Mouse (Mus musculus): ENCODE measurements around the gene Col25a1. TPM values are rescaled to one million over a fixed set of nuclear protein-coding genes. Genes with fewer than 3 reads are reported as not detected.

The Col25a1 gene
- polyA plus RNA-seq, 1 experiment = 0.15 TPM

GRCm38 (mm10) chr3:130378626-130379025, 247.3 kb downstream of the Col25a1 start:
- DNase-seq (ENCODE audit: low read depth) = no peak

- no peak for DNase-seq (ENCODE audit: low read depth)
Measured at GRCm38 (mm10) chr3:130380299-130380845, 249.1 kb downstream of the Col25a1 start.

GRCm38 (mm10) chr3:130381691-130382090, 250.4 kb downstream of the Col25a1 start:
- no peak for DNase-seq (ENCODE audit: low read depth)

GRCm38 (mm10) chr3:130385856-130386255, 254.6 kb downstream of the Col25a1 start:
- DNase-seq (ENCODE audit: low read depth) = no peak

GRCm38 (mm10) chr3:130387156-130387555, 255.9 kb downstream of the Col25a1 start:
- DNase-seq (ENCODE audit: low read depth) = no peak

- DNase-seq (ENCODE audit: low read depth) = no peak
Measured at GRCm38 (mm10) chr3:130389261-130389975, 258.1 kb downstream of the Col25a1 start.

GRCm38 (mm10) chr3:130396636-130397035, 265.3 kb downstream of the Col25a1 start:
- no peak for DNase-seq (ENCODE audit: low read depth)

- no peak for DNase-seq (ENCODE audit: low read depth)
Measured at GRCm38 (mm10) chr3:130400716-130401559, 269.6 kb downstream of the Col25a1 start.

GRCm38 (mm10) chr3:130401560-130401852, 270.2 kb downstream of the Col25a1 start:
- DNase-seq (ENCODE audit: low read depth) = no peak

- no peak for DNase-seq (ENCODE audit: low read depth)
Measured at GRCm38 (mm10) chr3:130404525-130405409, 273.5 kb downstream of the Col25a1 start.

- DNase-seq (ENCODE audit: low read depth) = no peak
Measured at GRCm38 (mm10) chr3:130407201-130407600, 275.9 kb downstream of the Col25a1 start.

- no peak for DNase-seq (ENCODE audit: low read depth)
Measured at GRCm38 (mm10) chr3:130413239-130413638, 281.9 kb downstream of the Col25a1 start.

- DNase-seq (ENCODE audit: low read depth) = no peak
Measured at GRCm38 (mm10) chr3:130418951-130419350, 287.6 kb downstream of the Col25a1 start.

GRCm38 (mm10) chr3:130428796-130429195, 297.5 kb downstream of the Col25a1 start:
- no peak for DNase-seq (ENCODE audit: low read depth)

- no peak for DNase-seq (ENCODE audit: low read depth)
Measured at GRCm38 (mm10) chr3:130430052-130430451, 298.8 kb downstream of the Col25a1 start.

- DNase-seq (ENCODE audit: low read depth) = no peak
Measured at GRCm38 (mm10) chr3:130432818-130433217, 301.5 kb downstream of the Col25a1 start.

GRCm38 (mm10) chr3:130436956-130437355, 305.7 kb downstream of the Col25a1 start:
- no peak for DNase-seq (ENCODE audit: low read depth)

GRCm38 (mm10) chr3:130439767-130440166, 308.5 kb downstream of the Col25a1 start:
- DNase-seq (ENCODE audit: low read depth) = no peak

- DNase-seq (ENCODE audit: low read depth) = no peak
Measured at GRCm38 (mm10) chr3:130440689-130441088, 309.4 kb downstream of the Col25a1 start.

GRCm38 (mm10) chr3:130443842-130444627, 312.7 kb downstream of the Col25a1 start:
- DNase-seq (ENCODE audit: low read depth) = no peak

- no peak for DNase-seq (ENCODE audit: low read depth)
Measured at GRCm38 (mm10) chr3:130449864-130450263, 318.6 kb downstream of the Col25a1 start.
